ENCODE assay signal across 14 mouse cellular contexts in the genomic region with DNA sequence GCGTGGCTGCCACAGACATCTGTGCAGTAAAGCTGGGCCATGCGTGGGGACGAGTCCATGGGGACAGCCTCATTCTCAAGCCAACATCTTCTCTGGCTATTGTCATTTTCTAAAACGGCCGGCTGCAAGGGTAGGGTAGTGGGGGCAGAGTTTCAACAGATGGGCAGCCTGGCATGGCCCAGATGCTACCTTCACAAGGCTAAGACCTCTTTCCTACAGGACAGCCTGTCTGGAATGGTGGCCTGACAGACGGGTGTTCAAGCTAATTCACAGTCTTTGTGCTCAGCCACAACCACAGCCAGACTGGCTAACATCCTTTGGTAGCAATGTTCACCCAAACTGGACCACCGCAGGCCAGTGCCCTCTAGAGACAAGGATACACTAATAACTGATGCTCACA.
DNase-seq lines count a peak whose midpoint lies in the region; ATAC-seq lines count a peak whose summit lies in the region.
"Had no signal": no experiment of that assay in that cellular context is flagged by ENCODE, and none has a peak within 500 bp of the region (broad histone marks: within the 10 kb centered on the region; RNA-seq: fewer than 3 reads in every experiment).

No protein-coding gene starts in this region.

- H3K27me3 ChIP-seq in hindbrain, embryonic 10.5 days (ENCODE audit: insufficient read depth, poor library complexity, severe bottlenecking), result no peaks in the 10 kb centered on the region
- H3K27me3 ChIP-seq in hindbrain, embryonic 11.5 days (ENCODE audit: control insufficient read depth, insufficient read depth, low read length), result no peaks in the 10 kb centered on the region
- H3K27me3 ChIP-seq in midbrain, embryonic 10.5 days (ENCODE audit: low read depth, poor library complexity, severe bottlenecking), result no peaks in the 10 kb centered on the region
- H3K27me3 ChIP-seq in midbrain, embryonic 11.5 days (ENCODE audit: control insufficient read depth, insufficient read depth, low read length), result no peaks in the 10 kb centered on the region
- H3K27me3 ChIP-seq in forebrain, embryonic 16.5 days (replicated peaks; ENCODE audit: control insufficient read depth, insufficient read depth, low read length), result no peaks in the 10 kb centered on the region
- no peaks in the 10 kb centered on the region for H3K27me3 ChIP-seq in midbrain, embryonic 16.5 days (ENCODE audit: control insufficient read depth, insufficient read depth, low read depth, low read length)
- H3K27me3 ChIP-seq: limb, embryonic 12.5 days; neural tube, embryonic 15.5 days had no signal

- WGBS in hindbrain, embryonic 10.5 days, result 81% methylated on average over 7 of the region's 7 CpGs
- WGBS in hindbrain, embryonic 11.5 days, result 76% methylated on average over 7 of the region's 7 CpGs
- WGBS in midbrain, embryonic 10.5 days, result 81% methylated on average over 7 of the region's 7 CpGs
- WGBS in midbrain, embryonic 11.5 days, result 85% methylated on average over 7 of the region's 7 CpGs
- WGBS in forebrain, embryonic 16.5 days, result 30% methylated on average over 7 of the region's 7 CpGs
- WGBS in midbrain, embryonic 16.5 days, result 58% methylated on average over 7 of the region's 7 CpGs

- no peak overlapping the region for H3K4me2 ChIP-seq in hindbrain, embryonic 11.5 days (replicated peaks; ENCODE audit: low read depth, low read length)
- H3K4me2 ChIP-seq in midbrain, embryonic 11.5 days, result no peak overlapping the region
- H3K4me2 ChIP-seq in forebrain, embryonic 16.5 days (ENCODE audit: low read length), result no peak overlapping the region
- H3K4me2 ChIP-seq in midbrain, embryonic 16.5 days (ENCODE audit: low read length), result no peak overlapping the region
- H3K4me2 ChIP-seq: limb, embryonic 12.5 days; lung, embryonic 14.5 days; neural tube, embryonic 15.5 days had no signal

- H3K36me3 ChIP-seq in hindbrain, embryonic 10.5 days, result peaks cover 13% of the 10 kb centered on the region
- H3K36me3 ChIP-seq in hindbrain, embryonic 11.5 days (ENCODE audit: control insufficient read depth, insufficient read depth, low read length), result no peaks in the 10 kb centered on the region
- peaks cover 8% of the 10 kb centered on the region for H3K36me3 ChIP-seq in midbrain, embryonic 10.5 days
- no peaks in the 10 kb centered on the region for H3K36me3 ChIP-seq in midbrain, embryonic 11.5 days (ENCODE audit: control insufficient read depth, insufficient read depth, low read length)
- H3K36me3 ChIP-seq in forebrain, embryonic 16.5 days (ENCODE audit: control insufficient read depth, insufficient read depth), result no peaks in the 10 kb centered on the region
- H3K36me3 ChIP-seq in midbrain, embryonic 16.5 days (ENCODE audit: control insufficient read depth, insufficient read depth, low read length), result no peaks in the 10 kb centered on the region
- H3K36me3 ChIP-seq: neural tube, embryonic 15.5 days had no signal

- no peak for ATAC-seq in hindbrain, embryonic 11.5 days (ENCODE audit: low FRiP score)
- no peak for ATAC-seq in midbrain, embryonic 11.5 days (ENCODE audit: low FRiP score)
- ATAC-seq in forebrain, embryonic 16.5 days, result no peak
- ATAC-seq in midbrain, embryonic 16.5 days, result no peak

- peaks cover 68% of the 10 kb centered on the region for H3K4me1 ChIP-seq in hindbrain, embryonic 10.5 days (replicated peaks)
- peaks cover 21% of the 10 kb centered on the region for H3K4me1 ChIP-seq in hindbrain, embryonic 11.5 days (replicated peaks; ENCODE audit: control insufficient read depth, insufficient read depth, low read length)
- H3K4me1 ChIP-seq in midbrain, embryonic 10.5 days, result peaks cover 60% of the 10 kb centered on the region
- peaks cover 15% of the 10 kb centered on the region for H3K4me1 ChIP-seq in midbrain, embryonic 11.5 days (ENCODE audit: control insufficient read depth, insufficient read depth, low read length)
- peaks cover 45% of the 10 kb centered on the region for H3K4me1 ChIP-seq in forebrain, embryonic 16.5 days (replicated peaks; ENCODE audit: control insufficient read depth, insufficient read depth, low read length)
- H3K4me1 ChIP-seq in midbrain, embryonic 16.5 days (ENCODE audit: control insufficient read depth, insufficient read depth, low read length), result peaks cover 28% of the 10 kb centered on the region

- no peak overlapping the region for H3K4me3 ChIP-seq in hindbrain, embryonic 10.5 days
- no peak overlapping the region for H3K4me3 ChIP-seq in hindbrain, embryonic 11.5 days (ENCODE audit: low read depth, low read length)
- no peak overlapping the region for H3K4me3 ChIP-seq in midbrain, embryonic 10.5 days
- no peak overlapping the region for H3K4me3 ChIP-seq in midbrain, embryonic 11.5 days (ENCODE audit: low read depth, low read length)
- no peak overlapping the region for H3K4me3 ChIP-seq in forebrain, embryonic 16.5 days (replicated peaks; ENCODE audit: low read length)
- no peak overlapping the region for H3K4me3 ChIP-seq in midbrain, embryonic 16.5 days (ENCODE audit: low read depth, low read length)
- H3K4me3 ChIP-seq: limb, embryonic 12.5 days; neural tube, embryonic 15.5 days had no signal

- H3K27ac ChIP-seq in hindbrain, embryonic 10.5 days, result peak overlapping the region; percentile 84; the same call in 1 of the 2 replicates
- H3K27ac ChIP-seq in hindbrain, embryonic 11.5 days (ENCODE audit: low read depth, low read length), result no peak overlapping the region
- H3K27ac ChIP-seq in midbrain, embryonic 10.5 days (replicated peaks), result peak overlapping the region; percentile 68
- H3K27ac ChIP-seq in midbrain, embryonic 11.5 days (ENCODE audit: low read depth, low read length), result no peak overlapping the region
- peak overlapping the region; percentile 29; the same call in 1 of the 2 replicates for H3K27ac ChIP-seq in forebrain, embryonic 16.5 days (ENCODE audit: low read length)
- peak overlapping the region; percentile 61 for H3K27ac ChIP-seq in midbrain, embryonic 16.5 days (ENCODE audit: low read length)
- H3K27ac ChIP-seq: limb, embryonic 12.5 days had no signal

- H3K9me3 ChIP-seq in hindbrain, embryonic 10.5 days, result no peaks in the 10 kb centered on the region
- H3K9me3 ChIP-seq in hindbrain, embryonic 11.5 days (ENCODE audit: control insufficient read depth, low read length), result no peaks in the 10 kb centered on the region
- no peaks in the 10 kb centered on the region for H3K9me3 ChIP-seq in midbrain, embryonic 10.5 days (replicated peaks)
- H3K9me3 ChIP-seq in midbrain, embryonic 11.5 days (ENCODE audit: control insufficient read depth, low read length), result no peaks in the 10 kb centered on the region
- no peaks in the 10 kb centered on the region for H3K9me3 ChIP-seq in forebrain, embryonic 16.5 days (ENCODE audit: control insufficient read depth, low read length)
- H3K9me3 ChIP-seq in midbrain, embryonic 16.5 days (replicated peaks; ENCODE audit: control insufficient read depth, low read length, poor library complexity, severe bottlenecking), result no peaks in the 10 kb centered on the region
- H3K9me3 ChIP-seq: limb, embryonic 12.5 days; neural tube, embryonic 15.5 days had no signal

- no peak overlapping the region for H3K9ac ChIP-seq in hindbrain, embryonic 11.5 days (ENCODE audit: low read depth, low read length)
- no peak overlapping the region for H3K9ac ChIP-seq in midbrain, embryonic 11.5 days (ENCODE audit: low read length)
- H3K9ac ChIP-seq in forebrain, embryonic 16.5 days (replicated peaks; ENCODE audit: low read depth, low read length), result no peak overlapping the region
- no peak overlapping the region for H3K9ac ChIP-seq in midbrain, embryonic 16.5 days (ENCODE audit: low read depth, low read length)
- H3K9ac ChIP-seq: limb, embryonic 12.5 days; lung, embryonic 14.5 days; neural tube, embryonic 15.5 days had no signal

- no peak for DNase-seq in hindbrain, embryonic 10.5 days (ENCODE audit: low spot score)
- no peak for DNase-seq in hindbrain, embryonic 11.5 days (ENCODE audit: low spot score)
- no peak for DNase-seq in midbrain, embryonic 10.5 days (ENCODE audit: low spot score)
- no peak for DNase-seq in midbrain, embryonic 11.5 days (ENCODE audit: low spot score, missing footprints)
- no peak for DNase-seq in heart, adult 8-10 months (ENCODE audit: low spot score)
- no peak for DNase-seq in thymus, postnatal 10 days (ENCODE audit: low spot score in 2 of 2)
- DNase-seq: cerebellum, postnatal 14 days; layer of hippocampus, adult 9-11 months; lung, embryonic 14.5 days; right cerebral cortex, adult 18-20 months had no signal

Comparison
In these comparisons a context has a peak if more than half of its experiments do, and no peak if none do; other contexts are left out.
1. H3K27ac ChIP-seq: peak in hindbrain, embryonic 10.5 days (single experiment), midbrain, embryonic 10.5 days (single experiment), forebrain, embryonic 16.5 days (single experiment) and midbrain, embryonic 16.5 days (single experiment); none in hindbrain, embryonic 11.5 days (single experiment) and midbrain, embryonic 11.5 days (single experiment).